Mouse (Mus musculus): ENCODE measurements at regions not wholly inside any gene's neighbourhood (a gene's known extent, or its start where the extent isn't known, plus 50 kb on each side); places are given as distances from the start of the nearest gene placed in this dataset.

DNA sequence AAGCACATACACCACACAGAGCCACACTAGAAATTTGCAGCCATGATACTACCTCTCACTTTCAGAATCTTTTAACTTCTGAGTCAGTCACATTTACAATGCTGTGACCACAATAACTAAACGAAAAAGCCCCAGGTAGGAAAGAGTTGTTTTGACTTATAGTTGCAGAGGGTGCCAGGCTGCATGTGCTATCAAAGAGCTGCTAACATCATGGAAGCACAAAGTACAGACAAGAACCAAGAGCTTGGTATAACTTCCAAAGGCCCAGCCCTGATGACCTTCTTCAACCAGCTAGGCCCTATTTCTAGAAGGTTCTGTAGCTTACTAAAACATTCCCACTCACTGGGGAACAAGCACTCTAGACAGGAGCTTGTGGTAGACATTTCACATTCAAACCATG lies 314.1 kb upstream of the Plxna2 start:
- 41% methylated on average over 1 of the region's 1 CpGs for WGBS
- no peaks in the 10 kb centered on the region for H3K4me1 ChIP-seq (ENCODE audit: control insufficient read depth, insufficient read depth, low read length)
- TF ChIP-seq CTCF (IDR thresholded peaks at IDR 0.05; ENCODE audit: control insufficient read depth, insufficient read depth, low read length): no peak
- TF ChIP-seq POLR2A (IDR thresholded peaks at IDR 0.05; ENCODE audit: borderline replicate concordance, control insufficient read depth, low read depth, low read length): no peak
- H3K27ac ChIP-seq (ENCODE audit: control insufficient read depth, insufficient read depth, low read depth, low read length, poor library complexity): no peak overlapping the region
- H3K4me3 ChIP-seq (replicated peaks; ENCODE audit: control insufficient read depth, low read depth, low read length): no peak overlapping the region

DNA sequence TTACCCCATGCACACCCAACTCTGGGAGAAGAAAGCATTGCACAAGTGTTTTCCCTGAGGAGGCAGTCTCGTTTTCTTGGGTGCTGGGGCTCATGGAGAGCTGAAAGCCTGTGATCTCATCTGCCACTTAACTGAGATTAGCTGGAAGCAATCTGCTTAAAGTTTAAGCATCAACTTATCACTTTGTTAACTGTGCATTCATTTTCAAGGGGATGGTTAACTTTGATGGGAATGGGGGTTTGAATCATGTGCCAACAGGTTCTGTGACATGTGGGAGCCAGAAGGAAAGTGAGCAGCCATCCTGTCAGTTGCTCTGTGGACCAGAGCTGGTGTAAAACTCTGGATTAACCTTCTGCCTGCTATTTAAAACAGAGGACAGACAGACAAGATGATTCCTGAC lies 315.2 kb upstream of the Plxna2 start:
- H3K27ac ChIP-seq (ENCODE audit: control insufficient read depth, insufficient read depth, low read depth, low read length, poor library complexity): no peak overlapping the region
- no peak for TF ChIP-seq CTCF (IDR thresholded peaks at IDR 0.05; ENCODE audit: control insufficient read depth, insufficient read depth, low read length)
- no peak for TF ChIP-seq POLR2A (IDR thresholded peaks at IDR 0.05; ENCODE audit: borderline replicate concordance, control insufficient read depth, low read depth, low read length)
- no peaks in the 10 kb centered on the region for H3K4me1 ChIP-seq (ENCODE audit: control insufficient read depth, insufficient read depth, low read length)
- no peak overlapping the region for H3K4me3 ChIP-seq (replicated peaks; ENCODE audit: control insufficient read depth, low read depth, low read length)
- WGBS: 67% methylated on average over 1 of the region's 1 CpGs

DNA sequence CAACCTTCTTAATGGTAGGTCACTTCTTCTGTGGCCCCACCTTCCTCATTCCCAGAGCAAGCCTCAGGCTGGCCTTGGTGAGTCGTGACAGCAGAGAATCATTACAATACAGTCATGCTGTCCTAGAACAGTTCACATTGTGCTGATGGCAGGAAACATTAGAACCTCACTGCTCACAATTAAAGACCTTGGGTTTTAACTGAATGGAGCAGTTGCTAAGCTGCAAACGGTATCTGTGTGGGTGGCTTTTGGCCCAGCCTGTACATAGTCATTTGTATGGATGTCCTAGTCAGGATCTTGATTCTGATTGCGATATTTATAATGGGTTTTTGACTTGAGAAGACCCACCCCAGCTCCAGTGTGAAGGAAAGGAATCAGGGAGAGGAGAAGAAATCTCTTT lies 336.1 kb upstream of the Plxna2 start:
- Histone ChIP-seq H3K27ac (ENCODE audit: control insufficient read depth, insufficient read depth, low read depth, low read length, poor library complexity) (no peak overlapping the region), H3K4me3 (replicated peaks; ENCODE audit: control insufficient read depth, low read depth, low read length) (no peak overlapping the region), H3K4me1 (ENCODE audit: control insufficient read depth, insufficient read depth, low read length) (no peaks in the 10 kb centered on the region)
- TF ChIP-seq POLR2A (IDR thresholded peaks at IDR 0.05; ENCODE audit: borderline replicate concordance, control insufficient read depth, low read depth, low read length) (no peak), CTCF (IDR thresholded peaks at IDR 0.05; ENCODE audit: control insufficient read depth, insufficient read depth, low read length) (no peak)
- 49% methylated on average over 3 of the region's 3 CpGs for WGBS

DNA sequence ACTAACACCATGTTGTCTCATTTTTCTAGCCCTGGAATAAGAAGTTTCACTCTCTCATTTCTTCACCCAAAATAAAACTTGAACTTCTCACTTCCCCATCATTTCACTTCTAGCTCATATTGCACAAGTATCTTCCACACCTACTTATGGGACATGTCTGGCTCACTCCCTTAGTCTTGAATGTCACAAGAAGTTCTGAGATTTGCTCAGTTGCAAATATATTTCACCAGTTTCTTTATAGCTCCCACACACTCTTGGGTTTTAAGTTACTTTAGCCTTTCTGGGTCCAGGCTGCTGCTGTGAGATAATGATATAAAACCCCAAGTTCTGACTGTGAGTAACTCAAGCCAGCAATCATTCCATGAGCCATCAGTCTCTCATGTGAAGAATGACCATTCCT lies 350.0 kb upstream of the Plxna2 start:
- no peak for TF ChIP-seq POLR2A (IDR thresholded peaks at IDR 0.05; ENCODE audit: borderline replicate concordance, control insufficient read depth, low read depth, low read length)
- Histone ChIP-seq H3K4me1 (ENCODE audit: control insufficient read depth, insufficient read depth, low read length) (no peaks in the 10 kb centered on the region), H3K27ac (ENCODE audit: control insufficient read depth, insufficient read depth, low read depth, low read length, poor library complexity) (no peak overlapping the region), H3K4me3 (replicated peaks; ENCODE audit: control insufficient read depth, low read depth, low read length) (no peak overlapping the region)

DNA sequence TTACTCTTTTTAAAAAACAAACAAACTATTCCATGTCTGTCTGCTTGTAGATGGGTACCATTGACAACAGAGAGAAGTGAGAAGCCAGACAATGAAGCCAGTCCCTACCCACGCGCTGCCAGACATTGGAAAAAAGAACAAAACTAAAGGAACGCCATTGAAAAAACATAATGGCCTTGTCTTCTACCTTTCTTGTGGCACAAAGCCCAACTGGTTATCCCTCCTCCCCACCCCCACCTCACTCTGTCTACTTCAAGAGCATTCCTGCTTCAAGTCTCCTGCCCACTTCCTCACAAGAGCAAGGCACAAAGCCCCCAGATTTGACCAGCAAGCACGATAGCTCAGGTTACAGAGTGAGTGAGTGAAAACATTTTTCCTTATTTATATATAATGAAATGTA lies 355.6 kb upstream of the Plxna2 start:
- Histone ChIP-seq H3K4me1 (ENCODE audit: control insufficient read depth, insufficient read depth, low read length) (no peaks in the 10 kb centered on the region), H3K4me3 (replicated peaks; ENCODE audit: control insufficient read depth, low read depth, low read length) (no peak overlapping the region), H3K27ac (ENCODE audit: control insufficient read depth, insufficient read depth, low read depth, low read length, poor library complexity) (no peak overlapping the region)
- TF ChIP-seq CTCF (IDR thresholded peaks at IDR 0.05; ENCODE audit: control insufficient read depth, insufficient read depth, low read length): no peak
- TF ChIP-seq POLR2A (IDR thresholded peaks at IDR 0.05; ENCODE audit: borderline replicate concordance, control insufficient read depth, low read depth, low read length): no peak
- 67% methylated on average over 4 of the region's 4 CpGs for WGBS

DNA sequence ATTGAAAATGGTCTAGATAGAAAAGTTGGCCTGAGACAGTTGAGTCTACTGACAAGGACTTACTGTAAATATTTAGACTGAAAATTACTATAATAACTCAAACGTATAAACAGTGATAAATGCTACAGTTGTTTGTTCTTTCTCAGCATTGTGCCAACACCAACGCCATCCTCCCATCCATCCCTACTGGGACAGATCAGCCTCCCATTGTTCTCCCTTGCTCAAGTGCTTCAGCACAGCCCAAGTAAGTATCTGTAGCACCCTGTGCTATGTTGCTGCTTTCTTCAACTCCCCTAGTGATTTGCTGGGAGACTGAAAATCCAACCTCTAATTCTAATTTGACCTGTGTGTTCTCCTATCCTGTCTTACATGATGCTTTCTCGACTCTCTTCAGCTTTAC lies 358.1 kb upstream of the Plxna2 start:
- WGBS: 72% methylated on average over 3 of the region's 3 CpGs
- Histone ChIP-seq H3K27ac (ENCODE audit: control insufficient read depth, insufficient read depth, low read depth, low read length, poor library complexity) (no peak overlapping the region), H3K4me3 (replicated peaks; ENCODE audit: control insufficient read depth, low read depth, low read length) (no peak overlapping the region), H3K4me1 (ENCODE audit: control insufficient read depth, insufficient read depth, low read length) (no peaks in the 10 kb centered on the region)
- TF ChIP-seq CTCF (IDR thresholded peaks at IDR 0.05; ENCODE audit: control insufficient read depth, insufficient read depth, low read length) (no peak), POLR2A (IDR thresholded peaks at IDR 0.05; ENCODE audit: borderline replicate concordance, control insufficient read depth, low read depth, low read length) (no peak)

DNA sequence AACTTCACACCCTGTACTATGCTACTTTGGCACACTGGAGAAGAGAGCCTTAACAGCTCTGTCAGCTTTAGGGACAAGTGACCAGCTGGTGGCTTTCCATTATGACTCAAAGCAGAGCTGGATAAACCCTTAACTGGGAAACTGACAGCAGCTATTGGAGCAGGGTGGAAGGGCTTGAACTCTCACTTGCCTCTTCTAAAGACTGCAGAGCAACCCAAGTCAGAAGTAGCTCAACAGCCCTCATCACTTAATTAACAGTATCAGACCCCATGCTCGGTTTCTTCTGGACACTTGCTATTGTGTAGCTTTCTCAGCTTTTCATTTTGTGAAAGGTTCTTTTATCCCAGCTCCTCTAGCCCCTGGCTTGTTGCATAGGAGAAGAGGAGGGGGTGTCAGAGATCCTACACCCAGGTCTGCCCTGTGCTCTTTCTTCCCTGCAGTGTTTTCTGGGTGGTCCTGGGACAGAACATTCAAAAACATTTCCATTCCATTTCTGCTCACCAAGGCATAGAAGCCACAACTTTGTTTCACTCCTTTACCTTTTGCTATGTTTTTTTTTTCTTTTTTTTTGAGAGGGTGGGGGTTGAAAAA lies 373.1 kb upstream of the Plxna2 start:
- 61% methylated on average over 1 of the region's 1 CpGs for WGBS
- no peak for TF ChIP-seq CTCF (IDR thresholded peaks at IDR 0.05; ENCODE audit: control insufficient read depth, insufficient read depth, low read length)
- TF ChIP-seq POLR2A (IDR thresholded peaks at IDR 0.05; ENCODE audit: borderline replicate concordance, control insufficient read depth, low read depth, low read length): no peak
- H3K4me3 ChIP-seq (replicated peaks; ENCODE audit: control insufficient read depth, low read depth, low read length): no peak overlapping the region
- no peaks in the 10 kb centered on the region for H3K4me1 ChIP-seq (ENCODE audit: control insufficient read depth, insufficient read depth, low read length)
- H3K27ac ChIP-seq (ENCODE audit: control insufficient read depth, insufficient read depth, low read depth, low read length, poor library complexity): no peak overlapping the region

DNA sequence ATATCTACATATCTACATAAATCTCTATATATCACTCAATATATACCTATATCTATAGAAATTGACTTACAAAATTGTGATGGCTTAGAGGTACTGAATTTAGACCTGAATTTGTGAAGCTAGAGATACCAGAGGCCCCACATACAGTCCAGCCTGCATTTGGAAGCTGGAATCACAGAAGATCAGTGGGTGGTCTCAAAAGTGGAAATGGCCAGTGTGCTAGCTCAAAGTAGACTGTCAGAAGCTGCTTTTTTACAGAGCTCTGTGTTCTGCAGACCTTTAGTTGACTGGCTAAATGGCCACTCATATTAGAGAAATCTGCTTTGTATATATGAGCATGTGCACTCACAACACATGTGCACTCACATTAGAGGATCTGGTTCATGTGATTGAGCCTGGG lies 376.9 kb upstream of the Plxna2 start:
- TF ChIP-seq CTCF (IDR thresholded peaks at IDR 0.05; ENCODE audit: control insufficient read depth, insufficient read depth, low read length): no peak
- TF ChIP-seq POLR2A (IDR thresholded peaks at IDR 0.05; ENCODE audit: borderline replicate concordance, control insufficient read depth, low read depth, low read length): no peak
- no peaks in the 10 kb centered on the region for H3K4me1 ChIP-seq (ENCODE audit: control insufficient read depth, insufficient read depth, low read length)
- no peak overlapping the region for H3K4me3 ChIP-seq (replicated peaks; ENCODE audit: control insufficient read depth, low read depth, low read length)
- H3K27ac ChIP-seq (ENCODE audit: control insufficient read depth, insufficient read depth, low read depth, low read length, poor library complexity): no peak overlapping the region

DNA sequence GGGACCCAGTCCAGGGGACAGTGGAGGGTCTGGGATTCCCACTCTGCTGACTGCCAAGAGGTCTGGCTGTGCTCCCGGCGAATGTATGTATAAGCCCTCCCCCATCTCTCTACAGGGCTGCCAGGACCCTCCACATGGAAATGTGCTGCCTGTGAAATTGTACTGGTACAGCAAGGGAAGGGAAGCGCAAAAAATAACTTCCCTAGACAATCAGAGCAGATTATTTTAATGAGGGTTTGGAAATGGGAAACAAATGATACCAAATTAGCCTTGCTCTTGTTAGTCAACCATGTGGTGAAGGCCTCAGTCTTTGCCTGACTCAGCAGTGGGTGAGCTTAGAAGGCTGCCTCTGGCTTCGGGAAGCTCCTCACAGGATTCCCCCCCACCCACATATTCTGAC lies 386.8 kb upstream of the Plxna2 start:
- WGBS: 79% methylated on average over 4 of the region's 4 CpGs
- H3K4me3 ChIP-seq (replicated peaks; ENCODE audit: control insufficient read depth, low read depth, low read length): no peak overlapping the region

More for the DNA sequence above, 386.8 kb upstream of the Plxna2 start:
- Histone ChIP-seq H3K4me1 (ENCODE audit: control insufficient read depth, insufficient read depth, low read length) (no peaks in the 10 kb centered on the region), H3K27ac (ENCODE audit: control insufficient read depth, insufficient read depth, low read depth, low read length, poor library complexity) (no peak overlapping the region)
- TF ChIP-seq POLR2A (IDR thresholded peaks at IDR 0.05; ENCODE audit: borderline replicate concordance, control insufficient read depth, low read depth, low read length) (no peak), CTCF (IDR thresholded peaks at IDR 0.05; ENCODE audit: control insufficient read depth, insufficient read depth, low read length) (no peak)
